Mouse (Mus musculus) ES-Bruce4 (cell line): Measurements from ENCODE around the gene Lrp8.

Experiments used
- CTCF ChIP-seq: IDR thresholded peaks from one replicate; pipeline ENCODE4 v1.8.1; 2011; ENCODE audit warnings: low read depth, low read length
- EP300 ChIP-seq: IDR thresholded peaks from 2 replicates; pipeline ENCODE4 v1.6.1; 2011; ENCODE audit warnings: low read depth, low read length; ENCODE audit not compliant: insufficient read depth
- POLR2A ChIP-seq: IDR thresholded peaks from one replicate; pipeline ENCODE4 v1.8.1; 2011; ENCODE audit warnings: low read length; ENCODE audit not compliant: insufficient read depth

GRCm38 (mm10) chr4:107850091-107850490 lies 48.0 kb downstream of the Lrp8 start:
- TF ChIP-seq CTCF: no peak
- TF ChIP-seq EP300: no peak
- no peak for TF ChIP-seq POLR2A
